Mouse (Mus musculus) heart, adult 2 months (tissue): Measurements from ENCODE around the gene Exoc2.

Source experiments
- CTCF ChIP-seq: fragments of 200-600 bp; IDR thresholded peaks from 2 replicates; pipeline ENCODE4 v1.8.1; 2022; ENCODE audit warnings: antibody characterized with exemption, mild to moderate bottlenecking, moderate library complexity
- EP300 ChIP-seq: fragments of 200-500 bp; IDR thresholded peaks from 2 replicates; pipeline ENCODE4 v1.6.1; 2011; ENCODE audit warnings: low read depth, low read length, control low read depth; ENCODE audit not compliant: insufficient read depth
- POLR2A ChIP-seq: fragments of 200-500 bp; IDR thresholded peaks from 2 replicates; pipeline ENCODE4 v1.6.1; 2011; ENCODE audit warnings: mild to moderate bottlenecking, low read depth, low read length, control low read depth; ENCODE audit not compliant: insufficient read depth

GRCm38 (mm10) chr13:30788421-30788820 lies 185.5 kb downstream of the Exoc2 start:
- TF ChIP-seq EP300 (no peak), CTCF (no peak), POLR2A (no peak)
